ENCODE assay signal across 25 mouse cellular contexts in genomic region chr5:32052467-32052866, GRCm38 (mm10).
DNase-seq lines count a peak whose midpoint lies in the region; ATAC-seq and TF ChIP-seq lines count a peak whose summit lies in the region.
"Had no signal": no experiment of that assay in that cellular context is flagged by ENCODE, and none has a peak within 500 bp of the region (broad histone marks: within the 10 kb centered on the region; RNA-seq: fewer than 3 reads in every experiment).

No protein-coding gene starts in this region.

- H3K27ac ChIP-seq in intestine, embryonic 14.5 days (ENCODE audit: low read depth), result no peak overlapping the region
- H3K27ac ChIP-seq in intestine, postnatal 0 days (ENCODE audit: low read depth, low read length), result no peak overlapping the region
- no peak overlapping the region for H3K27ac ChIP-seq in embryonic facial prominence, embryonic 10.5 days (replicated peaks)
- no peak overlapping the region for H3K27ac ChIP-seq in hindbrain, embryonic 13.5 days
- no peak overlapping the region for H3K27ac ChIP-seq in midbrain, embryonic 11.5 days (ENCODE audit: low read depth, low read length)
- H3K27ac ChIP-seq: hindbrain, embryonic 14.5 days; kidney, embryonic 15.5 days; liver, embryonic 15.5 days; midbrain, embryonic 12.5 days; neural tube, embryonic 13.5 days had no signal

- no peak for TF ChIP-seq CTCF in intestine, postnatal 0 days (IDR thresholded peaks at IDR 0.05; ENCODE audit: low read depth)
- TF ChIP-seq CTCF in C2C12 (IDR thresholded peaks at IDR 0.05; ENCODE audit: control insufficient read depth, insufficient read depth, insufficient read length), result no peak

- H3K4me2 ChIP-seq in intestine, embryonic 14.5 days (ENCODE audit: low read length), result no peak overlapping the region
- H3K4me2 ChIP-seq in intestine, postnatal 0 days (replicated peaks; ENCODE audit: low read depth), result no peak overlapping the region
- H3K4me2 ChIP-seq in hindbrain, embryonic 13.5 days, result no peak overlapping the region
- H3K4me2 ChIP-seq in midbrain, embryonic 11.5 days, result no peak overlapping the region
- H3K4me2 ChIP-seq: heart, embryonic 12.5 days; hindbrain, embryonic 14.5 days; kidney, embryonic 15.5 days; liver, embryonic 15.5 days; lung, embryonic 14.5 days; midbrain, embryonic 12.5 days; neural tube, embryonic 13.5 days had no signal

- peak overlapping the region; percentile 8 for H3ac ChIP-seq in C2C12 (ENCODE audit: control insufficient read depth, insufficient read length, low read depth)

- no peak overlapping the region for H3K4me3 ChIP-seq in intestine, embryonic 14.5 days (ENCODE audit: low read depth, low read length)
- H3K4me3 ChIP-seq in intestine, postnatal 0 days (ENCODE audit: low read depth, low read length), result no peak overlapping the region
- no peak overlapping the region for H3K4me3 ChIP-seq in C2C12 (ENCODE audit: insufficient read depth, poor library complexity, severe bottlenecking)
- H3K4me3 ChIP-seq in embryonic facial prominence, embryonic 10.5 days, result no peak overlapping the region
- no peak overlapping the region for H3K4me3 ChIP-seq in hindbrain, embryonic 13.5 days
- no peak overlapping the region for H3K4me3 ChIP-seq in midbrain, embryonic 11.5 days (ENCODE audit: low read depth, low read length)
- H3K4me3 ChIP-seq: heart, embryonic 12.5 days; kidney, embryonic 15.5 days; liver, embryonic 15.5 days; midbrain, embryonic 12.5 days; neural tube, embryonic 13.5 days had no signal

- H3K4me1 ChIP-seq in intestine, embryonic 14.5 days (replicated peaks; ENCODE audit: control insufficient read depth, insufficient read depth, low read length), result 0 out of 2 replicates have a peak, but pooled peaks cover 4% of the 10 kb centered on the region
- H3K4me1 ChIP-seq in intestine, postnatal 0 days (replicated peaks; ENCODE audit: control insufficient read depth, insufficient read depth, low read length), result no peaks in the 10 kb centered on the region
- H3K4me1 ChIP-seq in embryonic facial prominence, embryonic 10.5 days, result no peaks in the 10 kb centered on the region; the same call in 1 of the 2 replicates
- H3K4me1 ChIP-seq in hindbrain, embryonic 13.5 days (replicated peaks), result no peaks in the 10 kb centered on the region
- H3K4me1 ChIP-seq in midbrain, embryonic 11.5 days (ENCODE audit: control insufficient read depth, insufficient read depth, low read length), result no peaks in the 10 kb centered on the region
- H3K4me1 ChIP-seq: kidney, embryonic 15.5 days; liver, embryonic 15.5 days; midbrain, embryonic 12.5 days; neural tube, embryonic 13.5 days had no signal

- no peaks in the 10 kb centered on the region for H3K27me3 ChIP-seq in intestine, embryonic 14.5 days (replicated peaks; ENCODE audit: control insufficient read depth, insufficient read depth, low read length)
- H3K27me3 ChIP-seq in intestine, postnatal 0 days (replicated peaks; ENCODE audit: control insufficient read depth, insufficient read depth, low read length), result no peaks in the 10 kb centered on the region
- no peaks in the 10 kb centered on the region for H3K27me3 ChIP-seq in C2C12 (ENCODE audit: control insufficient read depth, insufficient read depth, insufficient read length)
- no peaks in the 10 kb centered on the region for H3K27me3 ChIP-seq in embryonic facial prominence, embryonic 10.5 days (replicated peaks; ENCODE audit: low read depth, poor library complexity, severe bottlenecking)
- no peaks in the 10 kb centered on the region for H3K27me3 ChIP-seq in hindbrain, embryonic 13.5 days
- no peaks in the 10 kb centered on the region for H3K27me3 ChIP-seq in midbrain, embryonic 11.5 days (ENCODE audit: control insufficient read depth, insufficient read depth, low read length)
- H3K27me3 ChIP-seq: heart, embryonic 12.5 days; kidney, embryonic 15.5 days; liver, embryonic 15.5 days; midbrain, embryonic 12.5 days; neural tube, embryonic 13.5 days had no signal

- no peaks in the 10 kb centered on the region for H3K9me3 ChIP-seq in intestine, embryonic 14.5 days (ENCODE audit: control insufficient read depth, low read length)
- no peaks in the 10 kb centered on the region for H3K9me3 ChIP-seq in intestine, postnatal 0 days (ENCODE audit: control insufficient read depth)
- no peaks in the 10 kb centered on the region for H3K9me3 ChIP-seq in embryonic facial prominence, embryonic 10.5 days
- no peaks in the 10 kb centered on the region for H3K9me3 ChIP-seq in hindbrain, embryonic 13.5 days
- no peaks in the 10 kb centered on the region for H3K9me3 ChIP-seq in midbrain, embryonic 11.5 days (ENCODE audit: control insufficient read depth, low read length)
- H3K9me3 ChIP-seq: kidney, embryonic 15.5 days; liver, embryonic 15.5 days; midbrain, embryonic 12.5 days; neural tube, embryonic 13.5 days had no signal

- no peak overlapping the region for H3K9ac ChIP-seq in intestine, embryonic 14.5 days (ENCODE audit: low read length)
- H3K9ac ChIP-seq in intestine, postnatal 0 days (ENCODE audit: low read depth, low read length), result no peak overlapping the region
- no peak overlapping the region for H3K9ac ChIP-seq in hindbrain, embryonic 13.5 days
- H3K9ac ChIP-seq in midbrain, embryonic 11.5 days (ENCODE audit: low read length), result no peak overlapping the region
- H3K9ac ChIP-seq: heart, embryonic 12.5 days; hindbrain, embryonic 14.5 days; kidney, embryonic 15.5 days; liver, embryonic 15.5 days; lung, embryonic 14.5 days; midbrain, embryonic 12.5 days; neural tube, embryonic 13.5 days had no signal

- DNase-seq in intestine, embryonic 14.5 days (ENCODE audit: low spot score), result peak; percentile 13
- DNase-seq in embryonic facial prominence, embryonic 10.5 days (ENCODE audit: low spot score), result peak; percentile 2
- DNase-seq in midbrain, embryonic 11.5 days (ENCODE audit: low spot score, missing footprints), result no peak
- DNase-seq: adrenal gland, postnatal 25 days; cerebellum, adult 11-12 months; cerebellum, adult 9-11 months; gastrocnemius, postnatal 14 days; heart, postnatal 4 days; kidney, adult 18-20 months; kidney, postnatal 25 days; lung, embryonic 14.5 days; lung, postnatal 14 days; retina, postnatal 1 day; right cerebral cortex, postnatal 14 days; thymus, postnatal 4 days had no signal

- no peaks in the 10 kb centered on the region for H3K79me3 ChIP-seq in C2C12 (ENCODE audit: low read depth)

- WGBS in intestine, embryonic 14.5 days, result 100% methylated on average over 1 of the region's 1 CpGs
- WGBS in intestine, postnatal 0 days, result 90% methylated on average over 1 of the region's 1 CpGs
- WGBS in embryonic facial prominence, embryonic 10.5 days, result 97% methylated on average over 1 of the region's 1 CpGs
- WGBS in hindbrain, embryonic 13.5 days, result 86% methylated on average over 1 of the region's 1 CpGs
- WGBS in midbrain, embryonic 11.5 days, result 95% methylated on average over 1 of the region's 1 CpGs

- H3K36me3 ChIP-seq in intestine, embryonic 14.5 days (ENCODE audit: control insufficient read depth, insufficient read depth, low read length), result no peaks in the 10 kb centered on the region
- no peaks in the 10 kb centered on the region for H3K36me3 ChIP-seq in intestine, postnatal 0 days (ENCODE audit: control insufficient read depth, insufficient read depth)
- no peaks in the 10 kb centered on the region for H3K36me3 ChIP-seq in C2C12 (ENCODE audit: control insufficient read depth, insufficient read depth)
- no peaks in the 10 kb centered on the region for H3K36me3 ChIP-seq in embryonic facial prominence, embryonic 10.5 days (replicated peaks)
- no peaks in the 10 kb centered on the region for H3K36me3 ChIP-seq in hindbrain, embryonic 13.5 days
- H3K36me3 ChIP-seq in midbrain, embryonic 11.5 days (ENCODE audit: control insufficient read depth, insufficient read depth, low read length), result no peaks in the 10 kb centered on the region
- H3K36me3 ChIP-seq: heart, embryonic 12.5 days; kidney, embryonic 15.5 days; liver, embryonic 15.5 days; midbrain, embryonic 12.5 days; neural tube, embryonic 13.5 days had no signal

- no peaks in the 10 kb centered on the region for H3K79me2 ChIP-seq in C2C12 (ENCODE audit: control insufficient read depth, insufficient read depth)

- ATAC-seq in intestine, embryonic 14.5 days (replicated peaks; ENCODE audit: low FRiP score, low TSS enrichment, low read depth), result no peak
- no peak for ATAC-seq in intestine, postnatal 0 days
- ATAC-seq in hindbrain, embryonic 13.5 days (ENCODE audit: low FRiP score), result no peak
- ATAC-seq in midbrain, embryonic 11.5 days (ENCODE audit: low FRiP score), result no peak
- ATAC-seq: forebrain, embryonic 14.5 days had no signal

TF ChIP-seq in C2C12, 6 proteins besides CTCF, POLR2A, EP300 and RAD21:
- no peak for TF ChIP-seq CEBPB (IDR thresholded peaks at IDR 0.05; ENCODE audit: low read depth)
- TF ChIP-seq USF1 (IDR thresholded peaks at IDR 0.05; ENCODE audit: low read depth), result no peak
- TF ChIP-seq MYOD1 (IDR thresholded peaks at IDR 0.05; ENCODE audit: control insufficient read depth, insufficient read length, low read depth), result no peak
- no peak for TF ChIP-seq MYOG (IDR thresholded peaks at IDR 0.05; ENCODE audit: control insufficient read depth, extremely low read depth, insufficient read length)
- no peak for TF ChIP-seq FOSL1 (IDR thresholded peaks at IDR 0.05; ENCODE audit: insufficient read depth, low read length, poor library complexity, severe bottlenecking)
- TF ChIP-seq MAX (IDR thresholded peaks at IDR 0.05), result no peak
